ENCODE assay signal across 8 mouse cellular contexts in genomic region chr6:115775838-115776237, GRCm38 (mm10). TPM values are rescaled to one million over a fixed set of nuclear protein-coding genes. Genes with fewer than 3 reads are reported as not detected.
A peak's percentile ranks its signal among the peaks of the same experiment; 100 is the strongest.
DNase-seq lines count a peak whose midpoint lies in the region; ATAC-seq and TF ChIP-seq lines count a peak whose summit lies in the region.

No protein-coding gene starts in this region.

- peak overlapping the region; percentile 93 for H3K4me2 ChIP-seq in CH12.LX (ENCODE audit: insufficient read depth, low read depth, poor library complexity, severe bottlenecking)
- H3K4me2 ChIP-seq in intestine, embryonic 16.5 days (ENCODE audit: low read depth, low read length) = peak overlapping the region; percentile 93
- H3K4me2 ChIP-seq in stomach, postnatal 0 days (replicated peaks; ENCODE audit: low read depth) = peak overlapping the region; percentile 74

- no peaks in the 10 kb centered on the region for H3K27me3 ChIP-seq in CH12.LX (replicated peaks)
- no peaks in the 10 kb centered on the region for H3K27me3 ChIP-seq in intestine, embryonic 16.5 days (replicated peaks; ENCODE audit: control insufficient read depth, insufficient read depth, low read length)
- H3K27me3 ChIP-seq in stomach, postnatal 0 days (ENCODE audit: control insufficient read depth, insufficient read depth, low read length) = no peaks in the 10 kb centered on the region

- dilution Hi-C loops in CH12.LX (cut with MboI; ENCODE audit: extremely low pct_ligation_motif_present, extremely low pct_unique_long_range_greater_than_20kb, low sequenced_read_pairs) = no loop called here

- in situ Hi-C loops in CH12.LX (cut with MboI; ENCODE audit: low pct_ligation_motif_present, low pct_unique_long_range_greater_than_20kb, low sequenced_read_pairs) = no loop called here

- H3K27ac ChIP-seq in CH12.LX (ENCODE audit: insufficient read depth, low read depth) = no peak overlapping the region
- H3K27ac ChIP-seq in intestine, embryonic 16.5 days (ENCODE audit: low read length) = peak overlapping the region; percentile 5; the same call in 1 of the 2 replicates
- H3K27ac ChIP-seq in stomach, postnatal 0 days (replicated peaks) = no peak overlapping the region

- ATAC-seq in intestine, embryonic 16.5 days = no peak
- ATAC-seq in stomach, postnatal 0 days (ENCODE audit: low FRiP score, low TSS enrichment) = no peak
- ATAC-seq in granulocyte monocyte progenitor cell, adult 5-6 weeks (replicated peaks; ENCODE audit: poor library complexity, severe bottlenecking) = no peak

- H3K4me1 ChIP-seq in CH12.LX (ENCODE audit: control insufficient read depth in 1 of 2, insufficient read depth in 2 of 2) = peaks cover 6 to 24% of the 10 kb centered on the region in 2 experiments
- peaks cover 20% of the 10 kb centered on the region for H3K4me1 ChIP-seq in intestine, embryonic 16.5 days (ENCODE audit: control insufficient read depth, insufficient read depth, low read length)
- peaks cover 6% of the 10 kb centered on the region for H3K4me1 ChIP-seq in stomach, postnatal 0 days (replicated peaks; ENCODE audit: control insufficient read depth, insufficient read depth)

- 54% methylated on average over 3 of the region's 3 CpGs for WGBS in intestine, embryonic 16.5 days
- WGBS in stomach, postnatal 0 days = 31% methylated on average over 3 of the region's 3 CpGs

- TF ChIP-seq POLR2A in CH12.LX (IDR thresholded peaks at IDR 0.05; ENCODE audit: low read depth, low read length) = no peak

- no peak for TF ChIP-seq CTCF in CH12.LX (conservative IDR thresholded peaks at IDR 0.05 in 1 of 2, IDR thresholded peaks at IDR 0.05 in 1 of 2; ENCODE audit: low read depth in 2 of 2, low read length in 2 of 2)
- TF ChIP-seq CTCF in stomach, postnatal 0 days (IDR thresholded peaks at IDR 0.05; ENCODE audit: low read depth) = no peak

- H3K9ac ChIP-seq in CH12.LX (ENCODE audit: insufficient read depth, low read depth) = no peak overlapping the region
- H3K9ac ChIP-seq in intestine, embryonic 16.5 days (ENCODE audit: low read depth, low read length) = peak overlapping the region; percentile 79
- no peak overlapping the region; the same call in 1 of the 2 replicates for H3K9ac ChIP-seq in stomach, postnatal 0 days (ENCODE audit: low read length)

- peaks cover 4 to 32% of the 10 kb centered on the region in 2 experiments for H3K36me3 ChIP-seq in CH12.LX (replicated peaks in 1 of 2; ENCODE audit: control insufficient read depth in 1 of 2, insufficient read depth in 1 of 2, low read length in 1 of 2)
- H3K36me3 ChIP-seq in intestine, embryonic 16.5 days (ENCODE audit: control insufficient read depth, insufficient read depth, low read length) = no peaks in the 10 kb centered on the region
- H3K36me3 ChIP-seq in stomach, postnatal 0 days (ENCODE audit: control insufficient read depth, insufficient read depth, low read length) = no peaks in the 10 kb centered on the region

- TF ChIP-seq EP300 in CH12.LX (IDR thresholded peaks at IDR 0.05; ENCODE audit: low read length) = no peak
- no peak for TF ChIP-seq EP300 in stomach, postnatal 0 days (optimal IDR thresholded peaks at IDR 0.05)

- H3K9me3 ChIP-seq in CH12.LX (replicated peaks; ENCODE audit: low read length) = no peaks in the 10 kb centered on the region
- H3K9me3 ChIP-seq in intestine, embryonic 16.5 days (ENCODE audit: control insufficient read depth, low read length) = no peaks in the 10 kb centered on the region
- H3K9me3 ChIP-seq in stomach, postnatal 0 days (ENCODE audit: control insufficient read depth, low read length) = no peaks in the 10 kb centered on the region

- peak overlapping the region in 2 of 3 experiments; percentile 64 to 72 for H3K4me3 ChIP-seq in CH12.LX (replicated peaks in 1 of 3; ENCODE audit: low read depth in 2 of 3, low read length in 2 of 3, poor library complexity in 1 of 3)
- peak overlapping the region; percentile 74 for H3K4me3 ChIP-seq in intestine, embryonic 16.5 days (ENCODE audit: low read length)
- H3K4me3 ChIP-seq in stomach, postnatal 0 days (ENCODE audit: low read depth, low read length) = peak overlapping the region; percentile 68; the same call in 1 of the 2 replicates

- peaks cover 4% of the 10 kb centered on the region for H3K79me2 ChIP-seq in CH12.LX (replicated peaks; ENCODE audit: control insufficient read depth, extremely low read depth, insufficient read depth, poor library complexity, severe bottlenecking)

- TF ChIP-seq RAD21 in CH12.LX (IDR thresholded peaks at IDR 0.05; ENCODE audit: low read depth, low read length) = no peak

- no peak for DNase-seq in CH12.LX (ENCODE audit: extremely low read depth)
- peak; percentile 83 for DNase-seq in cerebellum, adult 11-12 months
- peak; percentile 46 to 63 for DNase-seq in gastrocnemius, adult 8-10 months (ENCODE audit: low spot score in 2 of 2)
- DNase-seq in stomach, postnatal 0 days (ENCODE audit: low spot score) = no peak
- DNase-seq in adrenal gland, postnatal 25 days = no peak
- DNase-seq in frontal cortex, postnatal 14 days (ENCODE audit: low spot score in 2 of 2) = no peak

TF ChIP-seq in CH12.LX, 34 proteins besides CTCF, POLR2A, EP300 and RAD21:
- TF ChIP-seq SIN3A (IDR thresholded peaks at IDR 0.05; ENCODE audit: low read length) (peak; percentile 49; the same call in 1 of the 2 replicates), ELF1 (IDR thresholded peaks at IDR 0.05; ENCODE audit: low read depth, low read length) (no peak), MAX (IDR thresholded peaks at IDR 0.05; ENCODE audit: low read length) (peak; percentile 16; the same call in 1 of the 2 replicates)

RNA-seq across cellular contexts. Expression of gene Cand2, which starts 1.5 kb away (rescaled TPM):
- 7.8 and 8.5 TPM in 2 replicates for total RNA-seq in CH12.LX (2012; rRNA removed)
- 3.6 and 3.9 TPM in 2 replicates for total RNA-seq in CH12.LX (2014; rRNA removed)
- polyA plus RNA-seq in CH12.LX (2012; ENCODE audit: insufficient read length, low read depth) = 14.2 and 17.1 TPM in 2 replicates
- 10 to 100 TPM; 63.6 to 80.2 (median 77.4) TPM for total RNA-seq in gastrocnemius, adult 8-10 months (2022)
- 12.6 and 13.3 TPM in 2 replicates for polyA plus RNA-seq in intestine, embryonic 16.5 days (2015; fragmentation: Nextera tagmentation; extraction: Ambion mirVana)
- polyA plus RNA-seq in stomach, postnatal 0 days (2015; fragmentation: Nextera tagmentation; extraction: Ambion mirVana) = 3.2 and 3.5 TPM in 2 replicates
- total RNA-seq in adrenal gland, postnatal 25 days (2021) = 11.2 and 14.1 TPM in 2 replicates
- total RNA-seq in granulocyte monocyte progenitor cell, adult 5-6 weeks (2014; fragmentation: Nextera tagmentation) = 2.2 and 2.9 TPM in 2 replicates
- total RNA-seq in granulocyte monocyte progenitor cell, adult 5-6 weeks (2017) = 0.95 and 1.2 TPM in 2 replicates

RNA-seq across cellular contexts. Expression of gene Tmem40, which starts 13.6 kb away (rescaled TPM):
- not detected in 2 replicates for total RNA-seq in CH12.LX (2012; rRNA removed)
- total RNA-seq in CH12.LX (2014; rRNA removed) = not detected in 2 replicates
- polyA plus RNA-seq in CH12.LX (2012; ENCODE audit: insufficient read length, low read depth) = not detected in 2 replicates
- total RNA-seq in gastrocnemius, adult 8-10 months (2022) = under 1 TPM in 3 of 4 experiments, not detected in 1; 0.36 to 0.58 (median 0.41) TPM
- polyA plus RNA-seq in intestine, embryonic 16.5 days (2015; fragmentation: Nextera tagmentation; extraction: Ambion mirVana) = 0.70 and 1.5 TPM in 2 replicates
- 90.6 and 100.0 TPM in 2 replicates for polyA plus RNA-seq in stomach, postnatal 0 days (2015; fragmentation: Nextera tagmentation; extraction: Ambion mirVana)
- not detected in 2 replicates for total RNA-seq in adrenal gland, postnatal 25 days (2021)
- total RNA-seq in granulocyte monocyte progenitor cell, adult 5-6 weeks (2014; fragmentation: Nextera tagmentation) = 11.4 and 12.3 TPM in 2 replicates
- total RNA-seq in granulocyte monocyte progenitor cell, adult 5-6 weeks (2017) = 17.4 and 25.3 TPM in 2 replicates

RNA-seq across cellular contexts. Expression of gene Rpl32, which starts 32.7 kb away (rescaled TPM):
- total RNA-seq in CH12.LX (2012; rRNA removed) (5,179 and 5,276 TPM in 2 replicates), CH12.LX (2014; rRNA removed) (7,033 and 7,473 TPM in 2 replicates)
- 3,370 and 3,898 TPM in 2 replicates for polyA plus RNA-seq in CH12.LX (2012; ENCODE audit: insufficient read length, low read depth)
- 100 to 1,000 TPM; 581 to 694 (median 621) TPM for total RNA-seq in gastrocnemius, adult 8-10 months (2022)
- polyA plus RNA-seq in intestine, embryonic 16.5 days (2015; fragmentation: Nextera tagmentation; extraction: Ambion mirVana) = 1,840 and 1,978 TPM in 2 replicates
- 2,380 and 2,431 TPM in 2 replicates for polyA plus RNA-seq in stomach, postnatal 0 days (2015; fragmentation: Nextera tagmentation; extraction: Ambion mirVana)
- total RNA-seq in adrenal gland, postnatal 25 days (2021) = 1,141 and 1,199 TPM in 2 replicates
- total RNA-seq in granulocyte monocyte progenitor cell, adult 5-6 weeks (2014; fragmentation: Nextera tagmentation) = 4,964 and 5,314 TPM in 2 replicates
- 4,316 and 4,490 TPM in 2 replicates for total RNA-seq in granulocyte monocyte progenitor cell, adult 5-6 weeks (2017)

Comparison
In these comparisons a context has a peak if more than half of its experiments do, and no peak if none do; other contexts are left out.
1. DNase-seq: peak in cerebellum, adult 11-12 months (single experiment) and gastrocnemius, adult 8-10 months (2 of 2); none in CH12.LX (single experiment), stomach, postnatal 0 days (single experiment), adrenal gland, postnatal 25 days (single experiment) and frontal cortex, postnatal 14 days (0 of 2).
2. RNA of gene Tmem40, which starts 13.6 kb away (total RNA-seq): 11.4 to 25.3 TPM in granulocyte monocyte progenitor cell, adult 5-6 weeks; 0.36 to 0.58 TPM in gastrocnemius, adult 8-10 months, not detected in CH12.LX and not detected in adrenal gland, postnatal 25 days; every median in the first group is over 4 times any median in the second.
3. Peak in every context shown above with its lines, with median percentiles within 50 percentile points of each other: H3K4me2 ChIP-seq and H3K4me3 ChIP-seq.